Mouse (Mus musculus): ENCODE measurements around the gene Gcn1l1.
A peak's percentile ranks its signal among the peaks of the same experiment; 100 is the strongest.

The Gcn1l1 gene

GRCm38 (mm10) chr5:115534856-115535255, 30.2 kb upstream of the Gcn1l1 start:
- DNase-seq: peak in 1 of 2 experiments; percentile 56

DNA sequence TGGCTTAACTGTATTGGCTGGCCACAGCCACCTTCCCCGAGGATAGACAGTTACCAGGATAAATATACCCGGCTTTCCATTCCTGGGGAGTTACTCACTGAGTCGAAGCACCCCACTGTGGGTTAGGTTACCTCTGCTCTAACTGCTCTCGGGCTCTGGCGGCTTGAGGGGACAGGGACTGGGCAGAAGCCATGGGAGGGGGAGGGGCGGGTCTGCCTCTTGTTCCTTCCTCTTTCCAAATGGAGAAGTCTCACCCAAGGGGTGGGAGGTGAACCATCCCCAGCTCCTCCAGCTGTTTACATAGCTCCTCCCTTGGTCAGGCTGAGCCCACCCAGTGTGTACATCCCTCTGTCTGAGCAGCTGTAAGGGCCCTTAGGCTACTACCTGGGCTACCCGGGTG, 29.4 kb upstream of the Gcn1l1 start:
- peak in 1 of 2 experiments; percentile 65 for DNase-seq

DNA sequence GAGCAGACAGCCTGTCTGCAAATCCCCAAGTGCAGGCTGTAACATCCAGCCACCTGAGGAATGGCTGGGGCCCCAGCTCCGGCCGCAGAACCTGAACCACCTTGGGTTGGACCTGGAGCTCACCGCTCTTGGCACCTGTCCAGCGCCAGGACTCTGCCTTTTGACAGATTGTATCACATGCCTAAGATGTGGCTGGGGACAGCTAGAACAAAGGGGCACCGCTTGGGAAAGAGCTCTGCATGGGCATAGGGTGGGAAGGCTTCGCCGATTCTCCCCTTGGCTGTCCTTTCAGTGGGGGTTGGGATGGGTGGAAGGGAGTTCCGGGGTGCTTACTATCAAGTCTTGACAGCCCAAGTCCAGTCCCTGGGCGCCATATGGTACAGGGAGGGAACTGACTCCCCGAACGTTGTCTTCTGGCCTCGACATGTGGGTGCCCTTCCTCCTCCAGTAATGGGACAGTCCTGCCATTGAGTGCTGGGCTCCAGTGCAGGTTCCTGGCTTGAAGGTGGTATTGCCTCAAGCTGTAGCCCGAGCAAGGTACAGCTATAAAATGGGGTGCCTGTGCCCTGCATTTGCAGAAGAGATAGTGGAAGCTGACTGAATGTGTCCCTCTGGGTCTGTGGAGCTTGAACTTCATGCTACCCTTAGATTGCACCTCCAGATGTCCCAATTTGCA, 26.9 kb upstream of the Gcn1l1 start:
- DNase-seq: peak in 1 of 2 experiments; percentile 62

- DNase-seq: peak; percentile 96 to 98
These were observed 26.4 kb upstream of the Gcn1l1 start for GRCm38 (mm10) chr5:115538693-115539043.

DNA sequence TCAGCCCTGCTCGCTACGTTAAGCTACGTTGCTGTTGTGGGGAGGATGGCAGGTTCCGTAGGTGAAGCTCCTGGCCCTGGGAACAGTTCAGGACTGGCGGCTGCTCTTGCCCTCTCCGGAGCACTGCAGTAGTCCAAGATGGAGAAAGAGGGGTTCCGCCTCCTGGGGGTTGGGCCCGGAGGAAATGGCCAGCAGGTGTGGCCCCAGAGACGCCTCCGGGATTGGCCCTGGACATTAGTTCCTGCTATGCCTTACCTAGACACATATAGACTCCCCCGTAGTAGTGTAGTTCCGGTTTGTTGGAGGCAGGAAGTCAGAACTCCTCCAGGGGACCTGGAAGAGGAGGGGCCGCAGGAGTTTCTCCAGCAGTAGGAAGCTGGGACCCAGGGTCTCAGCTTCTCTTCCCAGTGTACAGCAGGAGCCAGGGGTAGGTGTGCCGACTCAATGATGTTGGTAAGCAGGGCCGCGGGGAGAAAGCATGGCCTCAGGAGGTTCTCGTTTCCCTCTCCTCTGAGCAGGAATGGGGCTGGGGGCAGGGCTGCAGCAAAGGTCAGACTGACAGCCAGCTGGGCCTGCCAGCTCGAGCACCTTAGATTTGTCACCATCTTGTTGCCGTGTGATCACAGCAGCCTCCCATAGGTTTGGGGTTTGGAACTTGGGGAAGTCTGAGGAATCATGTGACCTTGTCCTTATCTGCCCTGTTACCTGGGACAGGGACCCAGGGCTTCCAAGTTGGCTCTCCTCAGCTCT, 22.2 kb upstream of the Gcn1l1 start:
- DNase-seq: peak in 1 of 2 experiments; percentile 66

DNA sequence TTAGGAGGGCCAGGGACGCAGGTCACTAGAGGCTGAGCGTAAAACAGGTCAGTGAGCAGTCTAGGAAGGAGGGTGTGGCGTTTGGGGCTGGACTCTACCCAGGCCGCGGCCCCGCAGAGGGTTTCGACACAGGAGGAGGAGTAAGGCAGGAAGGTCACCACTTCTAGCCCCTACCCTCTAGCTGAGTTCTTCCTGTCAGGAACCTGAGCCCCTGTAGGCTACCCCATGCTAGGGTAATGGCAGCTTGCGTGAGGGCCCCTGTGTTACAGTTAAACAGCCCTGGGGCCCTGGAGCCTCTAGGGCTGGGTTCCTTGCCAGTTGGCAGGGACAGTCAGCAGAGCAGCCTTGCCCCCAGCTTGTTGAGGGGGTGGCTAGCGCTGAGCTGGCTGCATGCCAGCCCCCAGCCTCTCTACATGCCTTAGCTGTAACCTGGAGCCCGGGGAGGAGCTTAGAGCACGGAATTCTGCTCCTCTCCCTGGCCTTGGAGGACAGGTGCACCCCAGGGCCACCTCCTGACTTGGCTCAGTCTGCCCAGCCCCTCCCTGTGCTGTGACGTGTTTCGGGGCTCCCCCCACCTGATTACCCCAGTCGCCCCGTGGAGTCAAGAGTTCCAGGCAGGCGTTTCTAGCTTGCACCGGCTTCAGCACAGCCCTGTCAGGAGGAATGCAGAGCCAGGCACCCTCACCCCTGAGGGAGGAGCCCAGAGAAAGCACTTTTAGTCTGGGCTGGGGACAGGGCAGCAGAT, 21.4 kb upstream of the Gcn1l1 start:
- peak; percentile 68 to 79 for DNase-seq

DNA sequence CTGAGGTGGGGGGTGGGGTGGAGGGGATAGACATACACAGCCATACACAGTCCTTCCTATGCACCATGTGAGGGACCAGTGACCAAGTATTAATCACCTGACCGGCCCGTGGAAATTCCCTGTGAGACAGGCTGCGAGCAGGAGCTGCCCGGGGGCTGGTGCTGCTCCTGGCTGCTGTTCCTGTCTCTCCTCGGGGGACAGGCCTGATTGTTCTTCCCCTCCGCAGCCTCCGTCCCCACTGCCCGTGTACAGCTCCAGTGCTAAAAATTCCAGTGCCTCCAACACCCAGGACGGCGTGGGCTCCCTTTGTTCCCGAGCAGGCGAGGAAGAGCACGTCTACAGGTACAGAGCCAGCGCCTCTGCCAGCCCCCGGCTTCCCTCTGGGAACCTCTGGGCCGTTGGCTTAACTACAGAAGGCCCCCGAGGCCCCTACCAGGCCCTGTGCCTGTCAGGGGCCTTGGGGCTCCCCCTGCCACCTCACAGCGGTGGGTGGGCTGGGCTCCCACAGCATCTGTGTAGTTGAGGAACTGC, 20.3 kb upstream of the Gcn1l1 start:
- DNase-seq: no peak

DNA sequence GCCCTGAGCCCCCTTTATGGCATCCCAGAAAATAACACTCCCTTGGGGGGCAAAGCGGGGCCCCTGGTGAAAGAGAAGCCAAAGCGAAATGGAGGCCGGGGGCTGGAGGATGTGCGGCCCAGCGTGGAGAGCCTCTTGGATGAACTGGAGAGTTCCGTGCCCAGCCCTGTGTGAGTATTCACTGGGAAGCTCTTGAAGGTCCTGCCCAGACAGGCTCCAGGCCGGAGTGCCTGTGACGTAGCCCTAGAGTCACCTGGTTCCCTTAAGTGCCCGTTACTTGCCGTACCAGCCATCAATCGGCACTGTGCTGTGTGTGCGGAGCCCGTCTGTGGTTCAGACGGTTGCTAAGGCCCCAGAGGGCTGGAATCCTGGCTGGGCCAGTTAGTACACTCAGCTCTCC, 19.4 kb upstream of the Gcn1l1 start:
- DNase-seq: no peak

DNA sequence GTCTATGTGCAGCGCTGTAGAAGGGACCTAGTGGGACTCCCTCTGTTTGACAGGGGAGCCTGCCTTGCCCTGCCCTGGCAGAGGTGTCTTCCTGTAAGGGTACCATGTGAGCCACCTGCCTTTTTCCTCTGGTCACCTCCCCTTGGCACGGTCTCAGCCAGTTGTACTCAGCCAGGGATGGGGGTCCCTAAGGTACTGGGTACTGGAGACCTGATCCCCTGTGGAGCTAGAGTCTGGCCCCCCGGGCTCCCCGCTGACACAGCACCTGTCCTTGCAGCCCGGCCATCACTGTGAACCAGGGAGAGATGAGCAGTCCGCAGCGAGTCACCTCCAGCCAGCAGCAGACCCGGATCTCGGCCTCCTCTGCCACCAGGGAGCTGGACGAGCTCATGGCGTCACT, 18.5 kb upstream of the Gcn1l1 start:
- no peak for DNase-seq

- DNase-seq: no peak
These were observed 18.0 kb upstream of the Gcn1l1 start for GRCm38 (mm10) chr5:115547014-115547413.

GRCm38 (mm10) chr5:115547421-115547820, 17.6 kb upstream of the Gcn1l1 start:
- DNase-seq: no peak

- DNase-seq: no peak
These were observed 16.4 kb upstream of the Gcn1l1 start for GRCm38 (mm10) chr5:115548501-115549285.

DNA sequence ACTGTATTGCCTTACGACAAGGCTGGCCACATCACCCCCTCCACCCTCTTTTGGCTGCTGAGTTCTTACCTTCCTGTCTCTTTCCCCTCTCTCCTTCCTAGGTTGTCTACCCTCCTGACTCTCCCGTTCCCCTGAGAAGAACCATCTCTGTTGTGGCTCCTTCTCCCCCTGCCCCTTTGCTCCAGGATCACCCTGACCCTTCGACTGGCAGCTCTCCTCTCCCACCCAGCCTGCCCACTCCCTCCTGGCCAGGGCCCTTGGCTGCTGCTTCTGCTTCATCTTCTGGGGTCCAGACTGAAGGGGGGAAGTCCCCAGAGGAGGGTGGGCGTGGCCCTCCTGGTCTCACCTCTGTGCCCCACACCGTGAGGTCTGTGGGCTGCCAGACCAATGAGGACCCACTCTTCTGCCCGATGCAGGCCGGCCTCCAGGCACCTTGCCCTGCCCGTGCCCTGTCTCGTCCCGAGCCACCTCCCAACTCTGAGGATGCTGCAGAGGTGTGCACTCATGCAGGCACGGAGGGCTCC, 14.5 kb upstream of the Gcn1l1 start:
- no peak for DNase-seq

- DNase-seq: no peak
These were observed 13.7 kb upstream of the Gcn1l1 start for GRCm38 (mm10) chr5:115551386-115551785.

- no peak for DNase-seq
These were observed 13.3 kb upstream of the Gcn1l1 start for GRCm38 (mm10) chr5:115551799-115552198.

- peak in 1 of 2 experiments; percentile 49 for DNase-seq
These were observed 11.1 kb upstream of the Gcn1l1 start for GRCm38 (mm10) chr5:115553801-115554420.

GRCm38 (mm10) chr5:115554536-115555291, 10.3 kb upstream of the Gcn1l1 start:
- no peak for DNase-seq

DNA sequence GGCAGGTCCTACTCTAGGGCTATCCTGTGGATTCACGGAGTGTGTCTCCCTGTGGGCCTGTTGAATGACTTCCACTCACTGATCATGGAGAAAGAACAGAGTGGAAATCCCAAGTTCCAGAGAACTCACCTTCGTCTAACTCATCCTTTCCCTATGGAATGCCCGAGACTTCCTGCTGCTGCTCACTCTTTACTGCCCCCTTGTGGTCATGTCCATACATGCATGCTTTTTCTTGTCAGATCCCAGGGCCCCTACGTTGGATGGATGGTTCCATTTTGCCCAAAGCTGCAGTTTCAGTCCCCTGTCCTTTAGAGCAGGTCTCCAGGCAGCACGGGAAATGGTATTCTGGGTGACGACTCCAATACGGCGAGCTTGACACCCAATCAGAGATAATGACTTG, 8.8 kb upstream of the Gcn1l1 start:
- DNase-seq: peak; percentile 81 to 88

DNA sequence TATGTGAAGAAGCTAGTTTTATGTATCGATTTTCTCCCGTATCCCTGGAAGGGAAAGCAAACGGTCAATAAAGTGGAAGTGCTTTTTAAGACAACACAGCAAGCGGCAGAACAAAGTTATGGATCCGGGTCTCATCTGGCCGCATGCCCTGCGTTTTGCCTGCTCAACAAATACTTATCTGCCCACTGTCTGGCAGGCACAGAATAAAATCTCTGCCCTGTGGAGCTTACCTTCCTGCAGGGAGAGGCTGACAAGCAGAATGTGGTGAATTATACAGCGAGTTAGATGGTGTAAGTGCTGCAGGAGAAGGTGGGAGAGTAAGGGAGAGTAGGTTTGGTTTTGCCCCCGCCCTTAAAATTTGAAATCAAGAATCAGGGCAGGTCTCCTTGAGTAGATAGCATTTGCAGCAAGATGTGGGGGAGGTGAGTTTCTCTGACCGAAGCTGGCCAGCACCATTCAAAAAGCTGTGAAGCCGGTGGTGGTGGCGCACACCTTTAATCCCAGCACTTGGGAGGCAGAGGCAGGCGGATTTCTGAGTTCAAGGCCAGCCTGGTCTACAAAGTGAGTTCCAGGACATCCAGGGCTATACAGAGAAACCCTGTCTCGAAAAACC, 6.8 kb upstream of the Gcn1l1 start:
- DNase-seq: no peak

DNA sequence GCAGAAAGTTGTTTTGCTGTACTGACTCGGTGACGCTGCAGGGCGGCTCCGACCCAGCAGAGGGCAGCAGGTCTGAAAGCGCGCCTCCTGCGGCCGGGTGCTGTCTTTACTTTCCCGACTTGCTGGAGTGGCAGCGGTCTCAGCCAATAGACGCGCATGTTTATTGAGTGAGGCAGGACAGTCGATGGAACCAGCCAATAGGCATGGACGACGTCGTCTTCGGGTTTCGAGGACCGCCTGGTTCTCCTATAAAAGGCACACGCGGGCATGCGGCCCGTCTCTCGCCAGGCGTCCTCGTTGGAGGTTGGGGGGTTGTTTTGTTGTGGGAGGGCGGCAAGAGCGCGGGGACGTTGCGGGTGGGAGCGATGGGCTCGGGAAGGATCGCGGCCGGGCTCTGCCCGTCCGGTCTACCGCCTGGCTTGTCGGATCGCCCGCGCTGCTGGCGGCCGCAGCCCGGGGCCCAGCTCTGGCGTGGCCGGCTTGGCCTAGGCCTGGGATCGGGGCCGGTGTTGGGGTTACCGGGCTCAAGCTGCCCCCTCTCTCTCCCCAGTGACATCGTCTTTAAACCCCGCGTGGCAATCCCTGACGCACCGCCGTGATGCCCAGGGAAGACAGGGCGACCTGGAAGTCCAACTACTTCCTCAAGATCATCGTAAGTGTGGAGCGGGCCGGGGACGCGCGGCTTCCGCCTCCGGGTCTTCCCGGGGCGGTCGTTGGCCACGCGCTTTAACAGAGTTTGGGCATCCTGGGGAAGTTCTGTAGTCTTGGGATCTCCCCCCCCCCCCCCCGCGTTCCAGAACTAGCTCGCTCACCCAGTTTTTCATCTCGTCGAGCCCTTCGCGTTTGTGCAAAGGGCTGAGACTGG, 5.6 kb upstream of the Gcn1l1 start, which contains the start of gene Rplp0:
Gene Rplp0 (plus strand): TSS at position 231 of the 865 bp plus-strand sequence.
- peak; percentile 100 for DNase-seq

Data from kidney, postnatal 4 days (tissue).